Mouse (Mus musculus) ES-Bruce4 (cell line): ENCODE measurements around the gene Nfkbie.

Experiments used
- CTCF ChIP-seq: IDR thresholded peaks from one replicate; pipeline ENCODE4 v1.8.1; 2011; ENCODE audit warnings: low read depth, low read length
- EP300 ChIP-seq: IDR thresholded peaks from 2 replicates; pipeline ENCODE4 v1.6.1; 2011; ENCODE audit warnings: low read depth, low read length; ENCODE audit not compliant: insufficient read depth
- POLR2A ChIP-seq: IDR thresholded peaks from one replicate; pipeline ENCODE4 v1.8.1; 2011; ENCODE audit warnings: low read length; ENCODE audit not compliant: insufficient read depth

- TF ChIP-seq EP300 (no peak), POLR2A (no peak), CTCF (no peak)
Measured at GRCm38 (mm10) chr17:45582188-45582587, 26.7 kb downstream of the Nfkbie start.
